Mouse (Mus musculus) MEL-GATA-1-ER (cell line): ENCODE measurements around the gene Vwa8.

Source experiments
- DNase-seq: peaks from one replicate; pipeline ENCODE4 v3.0.0-alpha.2; 2012; ENCODE audit warnings: low read depth; ENCODE audit errors: extremely low read depth

Vwa8 gene

GRCm38 (mm10) chr14:78848941-78849911, at the start of gene Vwa8:
Vwa8 (plus strand) TSS chr14:78849052.
- peak; percentile 49 for DNase-seq

- no peak for DNase-seq
Observed at GRCm38 (mm10) chr14:78802378-78802777, 46.5 kb upstream of the Vwa8 start.

DNA sequence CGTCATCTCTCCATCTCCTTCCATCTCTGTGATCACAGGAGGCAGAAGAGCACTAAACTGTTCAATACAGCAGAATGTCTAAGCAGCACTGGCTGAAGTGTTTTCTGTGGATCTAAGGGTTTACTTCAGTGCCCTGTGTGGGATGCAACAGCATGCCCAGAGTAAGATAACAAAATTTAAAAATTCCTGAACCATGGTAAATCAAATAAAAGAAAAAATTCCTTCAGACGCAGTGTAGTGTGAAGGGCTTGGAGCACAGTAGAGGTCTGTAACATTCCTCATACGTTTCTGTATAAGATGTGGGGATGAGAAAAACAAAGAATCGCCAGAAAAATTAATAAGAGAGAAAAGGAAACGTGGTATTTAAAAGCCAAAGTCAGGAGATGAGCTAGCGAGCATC, 44.9 kb upstream of the Vwa8 start:
- DNase-seq, result no peak

DNA sequence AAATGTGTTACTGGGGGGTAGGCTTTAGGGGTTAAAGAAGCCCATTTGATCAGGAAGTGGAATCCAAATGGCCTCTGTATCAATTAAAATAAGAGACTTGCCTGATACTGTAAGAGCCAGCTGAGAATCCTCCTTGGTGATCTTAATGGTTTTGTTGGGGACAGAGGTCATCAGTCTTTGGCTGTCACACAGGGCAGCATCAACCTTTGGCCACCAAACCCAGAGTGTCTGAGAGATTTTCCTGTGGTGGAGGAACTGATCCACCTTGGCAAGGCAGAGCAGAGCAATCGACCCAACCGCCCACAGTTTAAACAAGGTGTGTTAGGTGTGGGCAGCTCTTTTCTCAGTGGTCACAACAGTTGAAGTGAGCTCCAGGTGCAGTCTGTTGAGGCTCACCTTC, 36.0 kb upstream of the Vwa8 start:
- DNase-seq, result no peak

DNA sequence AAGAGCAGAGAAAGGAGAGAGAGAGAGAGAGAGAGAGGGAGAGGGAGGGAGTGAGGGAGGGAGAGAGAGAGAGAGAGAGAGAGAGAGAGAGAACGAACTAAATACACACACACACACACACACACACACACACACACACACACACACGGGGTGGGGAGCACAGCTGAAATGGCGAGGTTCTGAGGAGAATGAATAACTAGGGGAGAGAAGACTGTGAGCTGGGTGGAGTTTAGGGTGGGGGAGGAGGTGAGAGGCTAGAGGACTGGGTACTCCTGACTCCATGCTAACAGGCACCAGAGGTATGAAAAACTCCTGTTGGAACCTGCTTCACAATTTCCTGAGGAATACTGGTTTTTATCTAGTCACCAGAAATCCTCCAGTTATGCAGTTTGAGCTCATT, 32.4 kb upstream of the Vwa8 start:
- no peak for DNase-seq

DNA sequence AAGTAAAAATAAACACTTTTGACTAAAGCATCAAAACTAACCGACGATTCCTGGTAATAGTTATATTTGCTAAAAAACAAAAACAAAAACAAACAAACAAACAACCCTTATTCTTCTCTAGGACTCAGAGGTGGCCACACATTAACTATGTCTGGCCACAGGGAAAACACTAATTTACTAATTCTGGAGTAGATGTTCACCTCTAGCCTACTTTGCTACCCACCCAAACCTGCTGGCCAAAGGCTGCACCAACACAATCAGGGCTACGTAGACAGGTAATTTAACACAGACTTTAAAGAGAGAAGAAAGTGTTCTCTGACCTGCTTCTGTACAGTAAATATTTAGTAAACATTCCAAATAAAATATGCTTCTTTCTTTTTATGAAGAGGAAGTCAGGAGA, 31.2 kb upstream of the Vwa8 start:
- DNase-seq, result no peak

DNA sequence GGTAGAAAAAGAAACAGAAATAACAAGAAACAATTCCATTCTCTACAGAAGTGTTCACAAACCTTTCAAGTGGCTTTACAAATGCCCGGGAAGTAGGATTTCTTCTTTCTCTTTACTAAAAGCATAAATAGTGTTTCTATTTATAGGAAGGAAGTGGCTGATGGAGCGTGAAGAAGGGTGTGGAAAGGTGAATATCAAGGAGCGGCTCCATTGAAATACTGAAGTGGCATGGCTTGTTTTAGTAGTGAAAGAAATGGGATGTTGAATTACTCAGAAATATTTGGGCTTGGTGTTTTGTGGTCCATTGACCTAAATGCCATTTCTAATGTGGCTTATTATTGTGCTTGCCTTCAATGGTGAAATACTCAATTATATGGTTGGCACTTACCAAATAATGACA, 30.4 kb upstream of the Vwa8 start:
- DNase-seq, result no peak

DNA sequence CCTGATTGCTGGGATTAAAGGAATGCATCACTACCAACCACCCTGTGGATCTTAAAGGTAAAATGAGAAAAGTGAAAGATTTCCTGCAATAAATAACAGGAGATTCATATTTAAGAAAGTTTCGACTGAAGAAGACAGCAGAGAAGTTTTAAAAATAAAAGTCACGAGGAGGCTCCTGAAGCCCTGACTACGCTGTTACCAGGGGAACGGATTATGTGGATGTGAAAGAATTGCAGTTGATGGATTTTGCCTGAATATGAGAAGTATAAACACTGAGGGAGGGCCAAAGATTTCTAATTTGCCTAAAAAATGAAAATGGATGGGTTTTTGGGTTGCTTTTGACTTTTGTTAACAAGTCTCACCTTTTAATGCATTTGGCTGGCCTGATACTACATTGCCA, 24.8 kb upstream of the Vwa8 start:
- no peak for DNase-seq

DNA sequence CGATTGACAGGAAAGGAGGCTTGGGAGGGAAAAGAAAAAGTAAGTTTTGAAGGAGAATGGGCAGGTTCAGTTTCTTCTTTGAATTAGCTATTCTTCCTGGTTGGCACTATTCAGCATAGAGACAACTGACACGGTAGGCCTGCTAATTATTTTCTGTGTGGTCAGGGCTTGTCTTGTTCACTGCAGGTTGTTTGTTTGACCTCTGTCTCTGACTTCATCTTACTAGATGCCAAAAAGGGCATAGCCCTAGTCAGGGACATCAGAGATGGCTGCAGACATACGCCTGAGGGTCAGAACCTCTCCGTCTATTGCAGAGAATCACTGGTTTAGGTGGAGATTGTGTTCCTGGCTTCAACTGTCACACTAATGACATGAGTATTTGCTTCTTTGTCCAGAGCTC, 24.3 kb upstream of the Vwa8 start:
- DNase-seq, result no peak

DNA sequence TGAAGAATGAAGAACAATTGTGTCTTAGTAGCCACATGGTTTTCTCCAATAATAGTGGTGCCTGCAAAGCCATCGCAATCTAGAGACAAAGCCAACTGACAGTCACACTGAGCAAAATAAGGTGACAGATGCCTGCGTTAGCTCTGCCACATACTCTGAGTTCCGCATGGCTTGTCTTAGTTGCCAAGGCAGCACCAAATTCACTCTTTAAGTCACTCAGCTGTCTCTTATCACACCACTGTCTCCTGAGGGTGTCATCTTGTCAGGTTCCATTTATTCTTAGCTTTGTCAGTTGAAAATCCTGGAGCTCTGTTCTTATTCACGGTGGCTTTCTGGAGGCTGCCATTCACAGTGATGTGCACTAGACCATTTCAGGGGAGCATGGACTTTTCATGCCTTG, 17.7 kb upstream of the Vwa8 start:
- no peak for DNase-seq

- DNase-seq, result no peak
Observed at GRCm38 (mm10) chr14:78847948-78848347, 904 bp upstream of the Vwa8 start.

DNA sequence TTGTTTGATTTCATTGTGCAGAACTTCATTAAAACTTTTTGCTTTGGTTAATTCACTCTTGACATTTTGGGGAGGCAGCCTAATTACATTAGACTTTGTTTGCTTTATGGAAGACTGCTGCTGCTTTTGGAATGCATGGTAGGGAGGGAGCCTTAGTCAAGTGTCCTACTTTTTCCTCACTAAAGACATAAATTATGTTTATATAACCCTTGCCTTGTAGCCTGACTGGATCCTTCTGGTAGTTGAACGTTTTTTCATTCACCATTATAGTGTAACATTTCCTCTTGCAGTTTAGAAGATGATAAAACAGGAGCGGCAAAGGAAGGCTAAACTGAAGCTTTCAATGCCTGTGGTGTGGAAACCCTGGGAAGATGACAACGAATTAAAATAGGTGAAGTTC, 375 bp upstream of the Vwa8 start:
- no peak for DNase-seq

DNA sequence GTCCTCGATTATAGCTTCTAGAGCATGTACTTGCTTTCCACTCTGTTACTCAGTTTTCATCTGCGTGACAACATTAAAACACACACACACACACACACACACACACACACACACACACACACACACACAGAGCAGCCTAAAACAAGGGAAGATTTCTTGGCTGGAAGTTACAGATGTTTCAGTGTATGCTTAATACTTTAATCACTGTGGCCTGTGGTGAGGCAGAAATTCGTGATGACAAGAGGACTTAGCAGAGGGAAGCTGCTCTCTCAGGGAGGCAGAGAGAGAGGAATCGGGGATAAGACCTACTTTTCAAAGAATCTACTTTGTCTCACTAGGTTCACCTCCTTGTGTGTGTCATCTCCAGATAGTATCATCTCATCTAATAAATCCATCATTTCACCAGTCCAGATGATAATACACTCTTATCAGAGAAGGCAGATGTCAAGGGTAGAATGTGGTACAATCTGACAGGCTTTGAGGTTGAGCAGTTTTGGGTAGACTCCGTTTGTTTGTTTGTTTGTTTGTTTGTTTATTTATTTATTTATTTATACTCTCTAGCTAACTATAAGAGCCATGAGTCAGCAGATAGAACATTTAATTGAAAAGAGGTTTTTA, 1.2 kb downstream of the Vwa8 start:
- DNase-seq, result peak; percentile 23

DNA sequence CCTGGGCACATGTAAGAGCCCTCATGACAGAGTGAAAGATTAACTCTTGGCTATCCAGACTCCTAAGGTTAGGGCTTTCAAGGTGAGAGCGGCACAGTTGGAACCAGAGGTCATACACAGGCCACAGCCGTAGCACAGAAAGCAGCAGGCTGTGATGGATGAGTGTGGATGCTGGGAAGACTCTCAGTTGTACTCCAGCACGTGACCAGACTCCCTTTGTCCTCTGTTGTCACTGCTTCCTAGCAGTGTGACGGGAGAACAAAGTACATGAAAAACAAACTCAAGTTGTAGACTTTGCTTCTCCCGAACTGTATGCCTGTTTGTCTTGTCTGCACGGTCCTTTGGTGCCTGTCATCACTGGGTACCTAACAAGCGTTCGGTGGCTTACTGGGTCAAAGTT, 1.8 kb downstream of the Vwa8 start:
- DNase-seq, result no peak

DNA sequence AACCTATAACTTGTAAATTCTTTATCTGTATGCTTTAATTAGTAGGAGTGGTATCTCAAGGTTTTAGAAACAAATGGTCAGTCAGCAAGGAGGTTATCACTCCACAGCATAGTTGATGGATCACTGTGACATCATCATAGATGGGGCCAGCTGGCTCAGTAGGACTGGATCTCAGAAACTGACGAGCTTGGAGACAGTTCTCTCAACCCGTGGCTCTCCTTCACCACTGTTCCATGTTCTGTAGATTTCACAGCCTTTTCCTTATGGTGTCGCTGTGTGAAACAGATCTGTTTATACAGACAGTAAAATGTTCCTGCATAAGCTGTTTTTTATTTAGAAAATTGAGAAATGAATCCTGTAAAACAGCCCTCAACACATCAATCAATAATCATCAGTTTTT, 2.5 kb downstream of the Vwa8 start:
- no peak for DNase-seq

DNA sequence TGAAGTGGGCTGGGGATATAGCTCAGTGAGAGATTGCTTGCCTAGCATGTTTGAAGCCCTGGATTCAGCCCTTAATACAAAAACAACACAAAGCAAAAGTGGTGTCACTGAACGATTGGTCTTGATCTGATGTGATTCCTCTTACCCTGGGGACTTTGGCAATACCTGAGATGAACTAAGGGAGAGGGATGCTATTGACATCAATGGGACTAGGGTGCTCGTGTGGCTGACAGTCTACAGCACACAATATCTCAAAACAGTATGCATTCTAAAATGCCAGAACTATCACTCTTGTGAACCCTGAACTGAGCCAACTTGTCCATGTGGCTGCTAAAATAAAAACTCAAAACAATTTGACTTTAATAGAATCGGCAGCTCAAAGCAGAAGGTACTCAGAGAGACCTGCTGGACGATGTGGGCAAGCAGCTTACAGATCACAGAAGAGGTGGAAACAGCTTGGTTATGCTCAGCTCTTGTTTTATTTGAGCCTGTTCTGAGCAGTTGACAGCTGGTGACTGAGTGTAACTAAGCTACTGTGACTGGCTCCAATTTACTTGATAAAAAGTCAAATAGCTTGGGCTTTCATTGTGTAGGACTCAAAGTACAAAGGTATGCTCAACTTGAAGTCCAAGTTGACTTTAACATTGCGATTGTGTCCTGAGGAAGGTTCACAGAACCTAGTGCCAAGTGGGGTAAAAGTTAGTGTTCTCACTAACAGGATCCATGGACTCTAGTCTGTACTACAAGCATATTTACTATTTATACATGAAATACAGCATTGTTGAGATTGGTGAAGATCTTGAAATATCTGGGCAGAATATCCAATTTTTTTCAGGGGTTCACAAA, 3.8 kb downstream of the Vwa8 start:
- DNase-seq, result no peak

DNA sequence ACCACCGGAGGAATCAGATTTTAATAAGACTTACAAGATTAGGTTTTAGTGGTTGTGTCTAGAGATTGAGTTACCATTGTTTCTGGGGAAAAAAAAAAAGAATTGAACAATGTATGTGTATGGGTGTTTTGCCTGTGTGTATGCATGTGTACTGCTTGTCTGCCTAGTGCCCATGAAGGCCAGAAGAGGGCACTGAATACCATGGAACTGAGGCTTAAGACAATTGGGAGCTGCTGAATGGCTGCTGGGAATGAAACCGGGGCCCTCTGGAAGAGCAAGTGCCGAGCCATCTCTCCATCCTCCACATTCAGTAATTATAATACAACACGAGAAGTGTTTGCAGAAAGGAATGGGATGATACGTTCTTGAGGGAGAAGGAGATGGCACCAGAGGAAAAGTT, 12.3 kb downstream of the Vwa8 start:
- DNase-seq, result no peak

GRCm38 (mm10) chr14:78870036-78870435, 21.2 kb downstream of the Vwa8 start:
- no peak for DNase-seq

DNA sequence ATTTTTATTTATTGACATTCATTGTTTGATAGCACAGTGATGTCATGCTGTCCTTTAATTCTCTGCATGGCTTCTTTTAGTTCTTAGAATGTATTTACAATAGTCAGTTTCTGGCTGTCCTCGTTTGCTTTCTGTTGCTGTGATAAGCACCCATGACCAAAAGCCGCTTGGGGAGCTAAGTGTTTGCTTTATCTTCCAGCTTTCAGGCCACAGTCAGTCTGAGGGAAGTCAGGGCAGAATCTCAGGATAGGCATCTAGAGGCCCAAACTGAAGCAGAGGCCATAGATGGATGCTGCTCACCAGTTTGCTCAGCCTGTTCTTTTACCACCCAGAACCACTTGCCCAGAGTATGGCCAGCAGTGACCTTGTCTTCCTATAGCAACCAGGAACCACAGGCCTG, 28.3 kb downstream of the Vwa8 start:
- no peak for DNase-seq

GRCm38 (mm10) chr14:78878402-78879045, 29.7 kb downstream of the Vwa8 start:
- DNase-seq, result no peak

DNA sequence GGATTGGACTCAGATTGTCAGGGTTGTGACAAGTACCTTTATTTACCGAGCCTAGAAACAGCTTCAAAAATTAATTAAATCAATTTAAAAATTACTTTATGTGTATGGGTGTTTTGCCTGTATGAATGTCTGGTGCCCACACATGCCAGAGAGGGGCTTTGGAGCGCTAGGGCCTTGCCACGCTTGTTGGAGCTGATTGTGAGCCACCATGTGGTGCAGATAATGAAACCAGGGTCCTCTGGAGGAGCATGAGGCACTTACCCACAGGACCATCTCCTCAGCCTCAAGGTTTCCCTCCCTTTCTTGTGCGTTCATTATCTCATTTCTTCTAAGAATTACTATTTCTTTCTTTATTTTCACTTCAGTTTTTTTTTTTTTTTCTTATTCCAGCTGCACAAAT, 32.0 kb downstream of the Vwa8 start:
- no peak for DNase-seq

- no peak for DNase-seq
Observed at GRCm38 (mm10) chr14:78881563-78881962, 32.7 kb downstream of the Vwa8 start.
